Mouse (Mus musculus) forebrain, embryonic 12.5 days (tissue): ENCODE results near the gene Zbtb8os. TPM values are rescaled to one million over a fixed set of nuclear protein-coding genes. Genes with fewer than 3 reads are reported as not detected.
A peak's percentile ranks its signal among the peaks of the same experiment; 100 is the strongest.

Experiments used
- ATAC-seq: fragments of 200-750 bp; cut with Nextera tagmentation; 2 replicates; pipeline ENCODE4 v1.8.0; 2017; ENCODE audit warnings: moderate TSS enrichment; ENCODE audit not compliant: low FRiP score
- H3K27ac ChIP-seq: fragments of 300-500 bp; sonication (generic); 2 replicates; pipeline ENCODE4 v1.5.1; 2016; ENCODE audit warnings: mild to moderate bottlenecking
- H3K27me3 ChIP-seq: fragments of 300-500 bp; sonication (generic); 2 replicates; pipeline ENCODE4 v1.6.1; 2016; ENCODE audit warnings: mild to moderate bottlenecking
- H3K36me3 ChIP-seq: fragments of 300-500 bp; sonication (generic); replicated peaks from 2 replicates; pipeline ENCODE4 v1.6.1; 2016; ENCODE audit warnings: mild to moderate bottlenecking
- H3K4me1 ChIP-seq: fragments of 300-500 bp; sonication (generic); 2 replicates; pipeline ENCODE4 v1.6.1; 2016
- H3K4me2 ChIP-seq: fragments of 300-500 bp; sonication (generic); 2 replicates; pipeline ENCODE4 v1.6.1; 2016; ENCODE audit warnings: mild to moderate bottlenecking, moderate library complexity
- H3K4me3 ChIP-seq: fragments of 300-500 bp; sonication (generic); replicated peaks from 2 replicates; pipeline ENCODE4 v1.5.1; 2016; ENCODE audit warnings: mild to moderate bottlenecking
- H3K9ac ChIP-seq: fragments of 300-500 bp; sonication (generic); 2 replicates; pipeline ENCODE4 v1.6.1; 2016; ENCODE audit warnings: mild to moderate bottlenecking
- H3K9me3 ChIP-seq: fragments of 300-500 bp; sonication (generic); 2 replicates; pipeline ENCODE4 v1.6.1; 2016
- WGBS: fragments of 180-500 bp; shearing (Covaris S2); methylation state at CpG from one replicate; pipeline ENCODE4 v1.1.7; 2016; 5-methylcytosine and 5-hydroxymethylcytosine counted together
- polyA plus RNA-seq: library from polyadenylated mRNA; unstranded; fragments of >200 nt; fragmentation: Nextera tagmentation; extraction: Ambion mirVana; gene quantifications from 2 replicates; pipeline ENCODE4 v1.2.1, GENCODE M21; 2016

Zbtb8os gene
- 35.2 and 36.2 TPM in 2 replicates for polyA plus RNA-seq

- Histone ChIP-seq H3K4me2 (peak within 1 kb of the TSS; percentile 91), H3K4me3 (peak within 1 kb of the TSS; percentile 96), H3K9me3 (no peaks in the 10 kb centered on the region), H3K9ac (peak within 1 kb of the TSS; percentile 88), H3K27me3 (no peaks in the 10 kb centered on the region), H3K4me1 (peaks cover 40% of the 10 kb centered on the region), H3K36me3 (peaks cover 29% of the 10 kb centered on the region), H3K27ac (peak within 1 kb of the TSS; percentile 98)
- peak; percentile 99 for ATAC-seq
- WGBS: under 1% methylated on average over 70 of the region's 73 CpGs
These were observed at the start of gene Zbtb8os, which contains the start of gene Rbbp4 for GRCm38 (mm10) chr4:129335216-129336074. Gene Zbtb8os (plus strand): TSS chr4:129335695. Gene Rbbp4 (minus strand): TSS chr4:129335370.

GRCm38 (mm10) chr4:129286001-129286682 is 49.4 kb upstream of the Zbtb8os start:
- H3K4me2 ChIP-seq: peak overlapping the region; percentile 96
- H3K4me1 ChIP-seq: peaks cover 16% of the 10 kb centered on the region
- H3K27ac ChIP-seq: no peak overlapping the region
- no peaks in the 10 kb centered on the region for H3K36me3 ChIP-seq
- H3K9ac ChIP-seq: peak overlapping the region; percentile 59; the same call in 1 of the 2 replicates
- WGBS: 63% methylated on average over 5 of the region's 5 CpGs
- H3K4me3 ChIP-seq: no peak overlapping the region; the same call in 1 of the 2 replicates
- no peak for ATAC-seq
- H3K9me3 ChIP-seq: no peaks in the 10 kb centered on the region
- peaks cover 33% of the 10 kb centered on the region for H3K27me3 ChIP-seq

GRCm38 (mm10) chr4:129286683-129287471 is 48.6 kb upstream of the Zbtb8os start:
- H3K36me3 ChIP-seq: no peaks in the 10 kb centered on the region
- peak overlapping the region; percentile 59 for H3K9ac ChIP-seq
- peak; percentile 33 for ATAC-seq
- WGBS: 2% methylated on average over 28 of the region's 28 CpGs
- H3K27ac ChIP-seq: no peak overlapping the region
- peak overlapping the region; percentile 50 for H3K4me3 ChIP-seq
- H3K27me3 ChIP-seq: peaks cover 33% of the 10 kb centered on the region
- no peaks in the 10 kb centered on the region for H3K9me3 ChIP-seq
- peak overlapping the region; percentile 96 for H3K4me2 ChIP-seq
- H3K4me1 ChIP-seq: peaks cover 16% of the 10 kb centered on the region

- ATAC-seq: peak; percentile 33; the same call in 1 of the 2 replicates
- H3K9ac ChIP-seq: peak within 1 kb of the TSS; percentile 59
- peak within 1 kb of the TSS; percentile 50 for H3K4me3 ChIP-seq
- peaks cover 33% of the 10 kb centered on the region for H3K27me3 ChIP-seq
- under 1% methylated on average over 45 of the region's 53 CpGs for WGBS
- peaks cover 16% of the 10 kb centered on the region for H3K4me1 ChIP-seq
- no peaks in the 10 kb centered on the region for H3K9me3 ChIP-seq
- H3K27ac ChIP-seq: no peak within 1 kb of the TSS
- H3K4me2 ChIP-seq: peak within 1 kb of the TSS; percentile 96
- no peaks in the 10 kb centered on the region for H3K36me3 ChIP-seq
These were observed 48.0 kb upstream of the Zbtb8os start, which contains the start of gene Sync for GRCm38 (mm10) chr4:129287472-129287981. Gene Sync (plus strand): TSS chr4:129287617.

GRCm38 (mm10) chr4:129288067-129288466 is 47.4 kb upstream of the Zbtb8os start:
- peaks cover 16% of the 10 kb centered on the region for H3K4me1 ChIP-seq
- H3K9ac ChIP-seq: no peak overlapping the region
- peak overlapping the region; percentile 50 for H3K4me3 ChIP-seq
- H3K9me3 ChIP-seq: no peaks in the 10 kb centered on the region
- H3K27ac ChIP-seq: no peak overlapping the region
- ATAC-seq: no peak
- H3K27me3 ChIP-seq: peaks cover 35% of the 10 kb centered on the region
- H3K36me3 ChIP-seq: no peaks in the 10 kb centered on the region
- H3K4me2 ChIP-seq: peak overlapping the region; percentile 96
- 39% methylated on average over 3 of the region's 3 CpGs for WGBS

- Histone ChIP-seq H3K9me3 (no peaks in the 10 kb centered on the region), H3K4me1 (peaks cover 16% of the 10 kb centered on the region), H3K9ac (no peak overlapping the region), H3K27me3 (peaks cover 42% of the 10 kb centered on the region), H3K27ac (no peak overlapping the region), H3K4me2 (no peak overlapping the region), H3K4me3 (no peak overlapping the region), H3K36me3 (no peaks in the 10 kb centered on the region)
- no peak for ATAC-seq
- WGBS: 94% methylated on average over 8 of the region's 8 CpGs
These were observed 45.8 kb upstream of the Zbtb8os start for GRCm38 (mm10) chr4:129289671-129290070.

- Histone ChIP-seq H3K36me3 (no peaks in the 10 kb centered on the region), H3K27me3 (peaks cover 17% of the 10 kb centered on the region), H3K4me3 (no peak overlapping the region), H3K27ac (no peak overlapping the region), H3K9ac (no peak overlapping the region), H3K4me1 (no peaks in the 10 kb centered on the region; the same call in 1 of the 2 replicates), H3K9me3 (no peaks in the 10 kb centered on the region), H3K4me2 (no peak overlapping the region)
- ATAC-seq: no peak
- WGBS: 74% methylated on average over 7 of the region's 7 CpGs
These were observed 42.7 kb upstream of the Zbtb8os start for GRCm38 (mm10) chr4:129292831-129293230.

- Histone ChIP-seq H3K9ac (no peak overlapping the region), H3K9me3 (no peaks in the 10 kb centered on the region), H3K4me3 (no peak overlapping the region), H3K27ac (no peak overlapping the region), H3K27me3 (peaks cover 10% of the 10 kb centered on the region), H3K4me1 (peaks cover 8% of the 10 kb centered on the region), H3K4me2 (no peak overlapping the region), H3K36me3 (no peaks in the 10 kb centered on the region)
- no peak for ATAC-seq
- WGBS: 31% methylated on average over 16 of the region's 16 CpGs
These were observed 41.8 kb upstream of the Zbtb8os start for GRCm38 (mm10) chr4:129293702-129294101.

GRCm38 (mm10) chr4:129295188-129295587 is 40.3 kb upstream of the Zbtb8os start:
- no peak overlapping the region for H3K4me2 ChIP-seq
- ATAC-seq: no peak
- H3K4me1 ChIP-seq: peaks cover 16% of the 10 kb centered on the region
- H3K27me3 ChIP-seq: peaks cover 9% of the 10 kb centered on the region; the same call in 1 of the 2 replicates
- H3K27ac ChIP-seq: no peak overlapping the region
- H3K36me3 ChIP-seq: no peaks in the 10 kb centered on the region
- no peak overlapping the region for H3K4me3 ChIP-seq
- H3K9ac ChIP-seq: no peak overlapping the region
- WGBS: 83% methylated on average over 2 of the region's 2 CpGs
- no peaks in the 10 kb centered on the region for H3K9me3 ChIP-seq

- H3K27me3 ChIP-seq: peaks cover 9% of the 10 kb centered on the region; the same call in 1 of the 2 replicates
These were observed 39.4 kb upstream of the Zbtb8os start for GRCm38 (mm10) chr4:129296066-129296465.

GRCm38 (mm10) chr4:129297724-129298123 is 37.8 kb upstream of the Zbtb8os start:
- H3K4me1 ChIP-seq: peaks cover 16% of the 10 kb centered on the region
- no peak overlapping the region for H3K4me2 ChIP-seq
- ATAC-seq: no peak
- peaks cover 9% of the 10 kb centered on the region; the same call in 1 of the 2 replicates for H3K27me3 ChIP-seq
- no peak overlapping the region for H3K27ac ChIP-seq
- H3K9me3 ChIP-seq: no peaks in the 10 kb centered on the region
- no peak overlapping the region for H3K9ac ChIP-seq
- H3K4me3 ChIP-seq: no peak overlapping the region
- H3K36me3 ChIP-seq: no peaks in the 10 kb centered on the region
- WGBS: 89% methylated on average over 4 of the region's 4 CpGs

More at GRCm38 (mm10) chr4:129296066-129296465, 39.4 kb upstream of the Zbtb8os start:
- Histone ChIP-seq H3K9me3 (no peaks in the 10 kb centered on the region), H3K4me3 (no peak overlapping the region), H3K4me1 (peaks cover 16% of the 10 kb centered on the region), H3K9ac (no peak overlapping the region), H3K4me2 (no peak overlapping the region), H3K27ac (no peak overlapping the region), H3K36me3 (no peaks in the 10 kb centered on the region)
- ATAC-seq: no peak
- 84% methylated on average over 7 of the region's 7 CpGs for WGBS
